Mouse (Mus musculus): ENCODE results near the gene Gpr3.
A peak's percentile ranks its signal among the peaks of the same experiment; 100 is the strongest.

Gpr3 gene

GRCm38 (mm10) chr4:133211751-133212561, at the start of gene Gpr3, which contains the start of gene Cd164l2:
Gene Gpr3 (minus strand): TSS chr4:133212536.
Gene Cd164l2 (plus strand): TSS chr4:133212131.
- no peak for DNase-seq (ENCODE audit: low spot score in 2 of 2)

DNA sequence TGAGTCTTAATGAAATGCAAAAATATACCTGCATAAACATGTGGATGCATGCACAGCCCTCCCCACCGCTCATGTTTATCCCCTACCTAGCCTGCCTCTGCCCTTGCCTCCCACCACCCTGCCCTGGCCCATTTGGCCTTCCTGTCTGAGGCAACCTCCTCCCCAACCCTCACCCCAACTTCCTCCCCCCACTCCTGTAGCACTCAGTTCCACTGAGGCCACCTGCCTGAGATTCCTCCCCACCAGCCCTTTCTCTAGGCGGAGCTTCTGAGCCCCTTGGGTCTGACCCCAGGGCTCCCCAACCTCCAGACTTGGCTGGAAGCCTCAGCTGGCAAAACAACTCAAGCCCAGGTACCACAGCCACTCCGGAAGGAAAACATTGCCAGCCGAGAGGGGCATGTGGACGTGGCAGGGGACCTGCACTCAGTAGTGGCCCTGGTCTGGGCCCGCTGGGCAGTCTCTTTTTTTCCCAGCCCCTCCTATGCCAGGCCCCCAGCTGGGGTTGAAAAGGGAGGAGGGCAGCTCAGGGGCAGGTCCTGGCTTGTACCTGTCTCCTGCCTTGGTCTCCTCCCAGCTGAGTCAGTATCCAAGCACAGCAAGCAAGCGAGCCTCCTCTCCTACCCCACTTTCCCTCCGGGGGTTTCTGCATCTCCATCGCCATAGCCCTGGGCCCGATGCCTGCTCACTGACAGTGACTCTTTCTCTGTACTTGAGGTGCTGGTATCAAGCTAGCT, 49.5 kb upstream of the Gpr3 start:
- DNase-seq (ENCODE audit: low spot score in 2 of 2) = peak in 1 of 2 experiments; percentile 41

DNA sequence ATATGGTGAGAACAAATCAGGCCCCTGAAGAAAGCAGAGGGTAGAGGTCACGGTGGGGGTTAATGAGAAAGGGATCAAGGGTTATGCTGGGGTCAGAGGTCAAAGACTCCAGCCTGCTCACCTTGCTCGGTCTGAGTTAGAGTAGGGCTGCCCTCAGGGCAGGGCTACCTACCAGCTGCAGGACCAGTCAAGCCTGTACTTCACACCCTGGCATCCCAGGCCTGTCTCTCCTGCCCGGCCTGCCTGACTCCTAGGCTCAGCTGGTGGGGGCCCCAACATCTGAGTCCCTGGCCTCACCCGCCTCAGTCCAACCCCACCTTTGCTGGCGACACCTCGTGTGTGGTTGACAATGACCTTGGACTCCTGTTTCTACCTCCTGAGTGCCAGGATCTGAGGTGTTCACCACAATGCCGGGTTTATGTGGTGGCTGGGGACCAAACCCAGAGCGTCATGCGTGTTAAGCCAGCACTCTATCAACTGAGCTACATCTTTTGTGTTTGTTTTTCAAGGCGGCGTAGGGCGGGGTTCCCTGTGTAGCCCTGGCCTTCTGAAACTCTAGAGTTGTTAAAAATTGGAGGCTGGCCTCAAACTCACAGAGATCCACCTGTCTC, 45.6 kb upstream of the Gpr3 start:
- DNase-seq (ENCODE audit: low spot score in 2 of 2) = no peak

- no peak for DNase-seq (ENCODE audit: low spot score in 2 of 2)
These were observed 44.9 kb upstream of the Gpr3 start for GRCm38 (mm10) chr4:133257230-133257629.

DNA sequence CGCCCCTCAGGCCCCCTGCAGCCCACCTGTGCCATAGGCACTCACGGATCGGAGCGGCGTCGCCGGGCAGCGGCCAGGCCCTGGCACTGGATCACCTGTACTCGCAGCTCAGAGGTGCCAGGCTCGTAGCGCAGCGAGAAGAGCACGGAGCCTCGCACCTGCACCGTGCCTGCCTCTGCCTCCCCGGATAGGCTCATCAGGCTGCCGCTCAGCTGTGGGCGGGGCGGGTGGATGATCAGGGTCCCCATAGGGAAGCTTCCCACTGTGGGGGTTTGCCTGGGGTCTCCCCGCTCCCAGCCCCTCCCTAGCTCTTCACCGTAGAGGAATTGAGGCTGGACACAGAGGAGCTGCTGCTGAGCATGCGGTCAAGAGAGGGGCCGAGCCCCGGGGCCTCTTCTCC, 44.5 kb upstream of the Gpr3 start:
- no peak for DNase-seq (ENCODE audit: low spot score in 2 of 2)

- no peak for DNase-seq (ENCODE audit: low spot score in 2 of 2)
These were observed 43.1 kb upstream of the Gpr3 start for GRCm38 (mm10) chr4:133255392-133255791.

GRCm38 (mm10) chr4:133253412-133253811, 41.1 kb upstream of the Gpr3 start:
- no peak for DNase-seq (ENCODE audit: low spot score in 2 of 2)

GRCm38 (mm10) chr4:133252089-133252488, 39.8 kb upstream of the Gpr3 start:
- no peak for DNase-seq (ENCODE audit: low spot score in 2 of 2)

GRCm38 (mm10) chr4:133251214-133251613, 38.9 kb upstream of the Gpr3 start:
- no peak for DNase-seq (ENCODE audit: low spot score in 2 of 2)

- peak; percentile 88 to 91 for DNase-seq (ENCODE audit: low spot score in 2 of 2)
These were observed 38.3 kb upstream of the Gpr3 start for GRCm38 (mm10) chr4:133250609-133251008.

DNA sequence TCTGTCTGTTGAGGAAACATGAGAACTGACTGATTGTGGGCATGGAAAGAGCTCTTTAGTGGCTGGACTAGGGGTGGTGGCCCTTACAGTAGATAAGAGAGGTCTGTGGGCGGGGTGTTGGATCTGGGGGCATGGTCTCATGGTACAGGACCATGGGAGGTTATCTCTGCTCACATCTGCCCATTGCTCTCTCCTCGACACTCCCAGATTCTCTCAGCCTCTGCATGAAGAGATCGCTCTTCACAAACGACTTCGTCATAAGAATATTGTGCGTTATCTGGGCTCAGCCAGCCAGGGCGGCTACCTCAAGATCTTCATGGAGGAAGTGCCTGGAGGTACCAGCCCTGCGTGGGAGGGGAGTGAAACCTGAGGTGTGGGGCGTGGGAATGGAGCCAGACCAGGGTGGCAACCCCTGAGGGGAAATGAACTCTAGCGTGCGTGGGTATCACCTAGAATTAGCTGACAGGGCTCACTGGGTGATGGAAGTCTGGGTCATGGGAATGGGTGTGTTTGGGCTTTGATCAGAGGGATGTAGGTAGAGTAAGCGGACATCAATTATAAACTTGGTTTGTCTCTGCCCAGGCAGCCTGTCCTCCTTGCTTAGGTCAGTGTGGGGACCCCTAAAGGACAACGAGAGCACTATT, 35.6 kb upstream of the Gpr3 start:
- DNase-seq (ENCODE audit: low spot score in 2 of 2) = peak in 1 of 2 experiments; percentile 60

DNA sequence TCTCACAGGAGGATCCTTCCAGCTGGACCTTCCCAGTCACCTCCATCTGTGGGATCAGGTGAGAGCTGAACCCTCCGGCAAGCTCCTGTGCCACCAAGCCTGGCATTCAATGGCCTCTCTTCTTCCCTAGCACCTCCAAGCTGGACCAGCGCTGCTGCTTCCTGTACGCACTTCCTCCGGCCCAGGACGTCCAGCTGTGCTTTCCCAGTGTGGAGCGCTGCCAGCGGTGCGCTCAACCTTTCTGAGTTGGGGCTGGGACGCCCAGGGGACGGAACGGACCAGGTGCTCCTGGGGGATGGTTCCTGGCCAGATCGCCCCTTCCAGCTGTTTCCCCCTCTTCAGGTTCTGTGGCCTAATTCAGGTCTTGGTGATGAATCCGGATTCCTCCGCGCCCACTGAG, 34.7 kb upstream of the Gpr3 start:
- no peak for DNase-seq (ENCODE audit: low spot score in 2 of 2)

GRCm38 (mm10) chr4:133244289-133244688, 32.0 kb upstream of the Gpr3 start:
- no peak for DNase-seq (ENCODE audit: low spot score in 2 of 2)

DNA sequence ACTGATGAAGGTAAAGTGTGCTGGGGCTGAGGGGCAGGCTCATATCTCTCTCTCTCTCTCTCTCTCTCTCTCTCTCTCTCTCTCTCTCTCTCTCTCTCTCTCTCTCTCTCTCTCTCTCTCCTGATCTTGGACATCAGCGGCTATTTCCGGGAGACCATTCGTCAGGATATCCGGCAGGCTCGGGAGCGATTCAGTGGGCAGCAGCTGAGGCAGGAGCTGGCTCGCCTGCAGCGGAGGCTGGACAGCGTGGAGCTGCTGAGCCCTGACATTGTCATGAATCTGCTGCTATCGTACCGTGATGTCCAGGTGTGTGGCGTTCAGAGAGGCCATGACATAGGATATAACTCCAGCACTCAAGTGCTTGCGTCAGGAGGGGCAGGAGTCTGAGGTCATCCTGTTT, 31.2 kb upstream of the Gpr3 start:
- no peak for DNase-seq (ENCODE audit: low spot score in 2 of 2)

- no peak for DNase-seq (ENCODE audit: low spot score in 2 of 2)
These were observed 30.4 kb upstream of the Gpr3 start for GRCm38 (mm10) chr4:133242710-133243109.

- no peak for DNase-seq (ENCODE audit: low spot score in 2 of 2)
These were observed 29.6 kb upstream of the Gpr3 start for GRCm38 (mm10) chr4:133241910-133242309.

DNA sequence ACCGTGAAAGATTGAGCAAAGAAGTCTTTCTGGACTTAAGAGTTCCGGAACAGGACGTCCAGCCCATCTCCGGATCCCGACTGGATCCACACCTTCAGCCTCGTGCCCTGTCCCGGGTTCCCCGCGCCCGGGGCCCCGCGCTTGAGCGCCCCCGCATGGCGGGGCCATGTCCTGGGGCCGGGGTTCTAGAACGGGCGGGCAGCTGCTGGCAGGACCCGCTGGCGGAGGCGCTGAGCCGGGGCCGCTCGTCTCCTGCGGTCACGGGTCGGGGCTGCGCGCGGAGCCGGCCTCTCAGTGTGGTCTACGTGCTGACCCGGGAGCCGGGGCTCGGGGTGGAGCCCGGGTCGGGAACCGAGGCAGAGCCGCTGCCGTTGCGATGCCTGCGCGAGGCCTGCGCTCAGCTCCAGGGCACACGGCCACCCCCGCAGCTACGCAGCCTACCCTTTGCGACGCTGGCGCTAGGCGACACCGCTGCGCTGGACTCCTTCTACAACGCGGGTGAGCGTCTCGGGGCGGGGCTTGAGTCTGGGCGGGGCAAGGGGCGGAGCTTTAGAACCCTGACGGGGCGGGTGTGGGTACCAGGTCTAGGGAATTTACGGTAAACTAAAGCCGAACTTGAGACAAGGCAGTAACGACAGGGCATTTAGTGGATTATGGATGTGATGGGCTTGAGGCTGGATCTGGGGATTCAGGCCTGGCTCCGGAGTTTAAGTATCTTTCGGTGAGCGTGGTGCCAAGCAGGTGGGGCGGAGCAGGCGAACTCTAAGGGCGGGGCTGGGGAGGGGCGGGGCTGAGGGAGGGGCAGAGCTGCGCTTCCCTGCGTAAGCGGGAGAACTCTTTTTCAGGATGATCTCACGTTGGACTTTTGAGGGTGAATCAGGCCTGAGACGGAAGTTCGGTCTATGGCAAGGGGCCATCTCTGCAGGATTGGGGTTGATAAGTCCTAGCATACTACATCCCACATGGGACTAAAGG, 28.9 kb upstream of the Gpr3 start:
- DNase-seq (ENCODE audit: low spot score in 2 of 2) = peak; percentile 94 to 95

DNA sequence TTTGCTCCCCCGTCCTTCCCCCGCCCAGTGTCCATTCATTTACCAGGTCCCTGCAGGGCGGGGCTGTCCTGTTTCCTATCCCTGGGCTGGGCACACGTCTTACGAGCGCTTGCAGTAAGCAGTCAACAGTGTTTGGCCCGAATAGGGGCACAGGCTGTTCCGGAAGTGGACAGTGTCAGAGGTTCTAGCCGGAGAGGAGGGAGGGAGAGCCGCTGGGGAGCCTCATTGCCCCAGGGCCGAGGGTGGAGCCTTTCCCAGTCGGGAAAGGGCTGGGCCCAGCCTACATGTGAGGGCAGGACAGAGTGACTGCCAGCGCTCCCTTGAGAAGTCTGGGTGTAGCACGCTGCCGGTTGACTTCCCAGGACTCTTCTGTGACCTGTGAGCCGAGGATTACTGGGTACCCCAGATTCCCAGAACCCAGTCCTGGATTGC, 28.2 kb upstream of the Gpr3 start, which contains the start of gene Map3k6:
Map3k6 (plus strand) TSS at position 329 of the 432 bp plus-strand sequence.
- DNase-seq (ENCODE audit: low spot score in 2 of 2) = peak in 1 of 2 experiments; percentile 61

DNA sequence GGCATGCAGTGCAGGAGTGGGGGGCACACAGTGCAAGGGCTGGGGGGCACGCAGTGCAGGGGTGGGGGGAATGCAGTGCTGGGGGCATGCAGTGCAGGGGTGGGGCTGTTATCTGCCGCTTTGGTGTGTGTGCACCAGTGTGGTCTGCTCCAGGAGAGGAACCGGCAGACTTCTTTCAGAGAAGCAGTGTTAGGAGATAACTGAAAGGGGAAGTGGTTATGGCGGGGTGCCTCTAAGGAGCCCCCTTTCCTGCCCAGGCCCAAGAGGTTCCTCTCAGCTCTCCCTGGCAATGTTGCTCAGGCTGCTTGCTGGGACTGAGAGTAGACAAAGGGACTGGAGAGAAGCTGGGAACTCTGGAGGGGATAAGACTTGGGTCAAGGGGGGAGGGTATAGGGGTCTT, 25.6 kb upstream of the Gpr3 start:
- peak in 1 of 2 experiments; percentile 50 for DNase-seq (ENCODE audit: low spot score in 2 of 2)

DNA sequence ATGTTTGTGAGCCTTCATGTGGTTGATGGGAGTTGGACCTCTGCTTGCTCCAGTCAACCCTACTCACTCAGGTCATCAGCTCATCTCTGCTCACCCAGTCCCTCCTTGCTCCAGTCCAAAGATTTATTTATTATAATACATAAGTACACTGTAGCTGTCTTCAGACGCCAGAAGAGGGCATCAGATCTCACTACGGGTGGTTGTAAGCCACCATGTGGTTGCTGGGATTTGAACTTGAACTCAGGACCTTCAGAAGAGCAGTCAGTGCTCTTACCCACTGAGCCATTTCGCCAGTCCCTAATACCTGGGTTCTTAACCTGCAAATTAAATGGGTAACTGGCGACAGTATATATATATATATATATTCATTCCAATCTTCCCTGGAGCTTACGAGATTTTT, 23.1 kb upstream of the Gpr3 start:
- DNase-seq (ENCODE audit: low spot score in 2 of 2) = no peak

GRCm38 (mm10) chr4:133234771-133235170, 22.4 kb upstream of the Gpr3 start:
- DNase-seq (ENCODE audit: low spot score in 2 of 2) = no peak
